Mouse (Mus musculus) forebrain, embryonic 15.5 days (tissue): ENCODE measurements around the gene Dap3. TPM values are rescaled to one million over a fixed set of nuclear protein-coding genes. Genes with fewer than 3 reads are reported as not detected.

ENCODE experiments used
- ATAC-seq: fragments of 200-750 bp; cut with Nextera tagmentation; replicated peaks from 2 replicates; pipeline ENCODE4 v1.8.0; 2017; ENCODE audit warnings: mild to moderate bottlenecking, moderate TSS enrichment, moderate library complexity
- H3K27ac ChIP-seq: fragments of 300-500 bp; sonication (generic); replicated peaks from 2 replicates; pipeline ENCODE4 v1.5.1; 2015; ENCODE audit warnings: mild to moderate bottlenecking, inconsistent platforms
- H3K27me3 ChIP-seq: fragments of 300-500 bp; sonication (generic); 2 replicates; pipeline ENCODE4 v1.6.1; 2015; ENCODE audit warnings: inconsistent platforms
- H3K36me3 ChIP-seq: fragments of 300-500 bp; sonication (generic); 2 replicates; pipeline ENCODE4 v1.6.1; 2015; ENCODE audit warnings: mild to moderate bottlenecking, inconsistent platforms
- H3K4me1 ChIP-seq: fragments of 300-500 bp; sonication (generic); 2 replicates; pipeline ENCODE4 v1.6.1; 2015; ENCODE audit warnings: inconsistent platforms
- H3K4me2 ChIP-seq: fragments of 300-500 bp; sonication (generic); replicated peaks from 2 replicates; pipeline ENCODE4 v1.6.1; 2015; ENCODE audit warnings: mild to moderate bottlenecking, inconsistent platforms
- H3K4me3 ChIP-seq: fragments of 300-500 bp; sonication (generic); 2 replicates; pipeline ENCODE4 v1.5.1; 2015; ENCODE audit warnings: mild to moderate bottlenecking, inconsistent platforms
- H3K9ac ChIP-seq: fragments of 300-500 bp; sonication (generic); replicated peaks from 2 replicates; pipeline ENCODE4 v1.6.1; 2015; ENCODE audit warnings: mild to moderate bottlenecking, inconsistent platforms
- H3K9me3 ChIP-seq: fragments of 300-500 bp; sonication (generic); 2 replicates; pipeline ENCODE4 v1.6.1; 2016; ENCODE audit warnings: inconsistent platforms
- WGBS: fragments of 180-500 bp; shearing (Covaris S2); methylation state at CpG from one replicate; pipeline ENCODE4 v1.1.7; 2015; ENCODE audit warnings: mixed read lengths; 5-methylcytosine and 5-hydroxymethylcytosine counted together
- polyA plus RNA-seq: library from polyadenylated mRNA; unstranded; fragments of >200 nt; fragmentation: Nextera tagmentation; extraction: Ambion mirVana; gene quantifications from 2 replicates; pipeline ENCODE4 v1.2.1, GENCODE M21; 2015

Dap3 gene
- polyA plus RNA-seq, 1 experiment from 2014 or later = 163 TPM

DNA sequence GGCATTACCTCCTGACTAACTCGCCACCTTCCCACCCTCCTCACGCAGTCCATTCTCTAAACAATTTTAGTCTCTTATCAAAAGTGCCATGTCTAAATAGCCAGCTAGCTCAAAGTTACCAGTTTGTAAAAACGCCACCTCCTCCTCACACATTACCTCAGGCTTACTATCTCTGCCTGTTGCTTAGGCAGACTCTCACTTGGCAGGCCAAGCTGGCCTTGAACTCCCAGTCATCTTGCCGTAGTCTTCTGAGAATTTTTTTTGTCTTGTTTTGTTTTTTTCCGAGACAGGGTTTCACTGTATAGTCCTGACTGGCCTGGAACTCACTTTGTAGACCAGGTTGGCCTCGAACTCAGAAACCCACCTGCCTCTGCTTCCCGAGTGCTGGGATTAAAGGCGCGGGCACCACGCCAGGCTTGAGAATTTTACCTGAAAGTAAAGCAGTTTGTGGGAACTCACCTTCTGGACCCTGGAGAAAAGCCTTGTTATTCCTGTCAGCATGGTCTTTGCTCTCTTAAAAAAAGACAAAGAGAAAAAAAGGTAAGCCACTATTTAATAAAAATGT is 8.6 kb downstream of the Dap3 start:
- WGBS = 95% methylated on average over 10 of the region's 10 CpGs
- H3K27ac ChIP-seq = no peak overlapping the region
- H3K9me3 ChIP-seq = no peaks in the 10 kb centered on the region
- no peak for ATAC-seq
- H3K4me3 ChIP-seq = no peak overlapping the region
- peaks cover under 1% of the 10 kb centered on the region; the same call in 1 of the 2 replicates for H3K4me1 ChIP-seq
- H3K27me3 ChIP-seq = no peaks in the 10 kb centered on the region
- H3K36me3 ChIP-seq = peaks cover 31% of the 10 kb centered on the region
- no peak overlapping the region for H3K9ac ChIP-seq
- H3K4me2 ChIP-seq = no peak overlapping the region

- Histone ChIP-seq H3K36me3 (peaks cover 48% of the 10 kb centered on the region), H3K4me3 (no peak overlapping the region), H3K27me3 (no peaks in the 10 kb centered on the region), H3K27ac (no peak overlapping the region), H3K9ac (no peak overlapping the region), H3K4me2 (no peak overlapping the region), H3K9me3 (no peaks in the 10 kb centered on the region), H3K4me1 (no peaks in the 10 kb centered on the region)
- ATAC-seq = peak; percentile 32; the same call in 1 of the 2 replicates
- WGBS = 71% methylated on average over 3 of the region's 3 CpGs
Measured at GRCm38 (mm10) chr3:88939749-88940148, 11.2 kb downstream of the Dap3 start.

- 92% methylated on average over 10 of the region's 10 CpGs for WGBS
Measured at GRCm38 (mm10) chr3:88939071-88939470, 11.9 kb downstream of the Dap3 start.

DNA sequence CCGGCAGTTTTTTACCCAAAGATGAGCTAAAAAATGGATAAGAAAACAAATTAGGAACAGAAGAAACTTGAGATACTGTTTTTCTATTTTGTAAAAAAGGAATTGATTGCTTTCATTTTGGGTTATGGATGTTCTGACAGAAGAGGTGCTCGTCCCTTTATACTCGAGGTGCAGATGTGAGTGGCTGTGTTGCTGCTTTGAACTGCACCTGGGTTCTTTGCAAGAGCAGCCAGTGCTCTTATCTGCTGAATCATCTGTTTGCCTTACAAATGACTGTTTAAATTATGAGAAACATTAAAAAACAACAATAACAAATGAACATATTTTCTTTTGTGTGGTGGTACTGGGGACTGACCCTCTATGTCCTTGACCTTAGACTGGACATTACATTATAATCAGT is 21.5 kb downstream of the Dap3 start:
- H3K4me2 ChIP-seq = no peak overlapping the region
- no peak for ATAC-seq
- H3K9me3 ChIP-seq = no peaks in the 10 kb centered on the region
- H3K36me3 ChIP-seq = peaks cover 88% of the 10 kb centered on the region
- no peak overlapping the region for H3K9ac ChIP-seq
- no peak overlapping the region for H3K27ac ChIP-seq
- H3K27me3 ChIP-seq = no peaks in the 10 kb centered on the region
- WGBS = 91% methylated on average over 3 of the region's 3 CpGs
- H3K4me1 ChIP-seq = no peaks in the 10 kb centered on the region
- no peak overlapping the region for H3K4me3 ChIP-seq

More at GRCm38 (mm10) chr3:88939071-88939470, 11.9 kb downstream of the Dap3 start:
- H3K36me3 ChIP-seq = peaks cover 55% of the 10 kb centered on the region
- no peak overlapping the region for H3K27ac ChIP-seq
- H3K9me3 ChIP-seq = no peaks in the 10 kb centered on the region
- H3K4me1 ChIP-seq = no peaks in the 10 kb centered on the region
- H3K4me2 ChIP-seq = no peak overlapping the region
- no peak for ATAC-seq
- H3K27me3 ChIP-seq = no peaks in the 10 kb centered on the region
- no peak overlapping the region for H3K4me3 ChIP-seq
- no peak overlapping the region for H3K9ac ChIP-seq

GRCm38 (mm10) chr3:88925651-88926050 is 25.3 kb downstream of the Dap3 start:
- H3K4me1 ChIP-seq = no peaks in the 10 kb centered on the region
- no peaks in the 10 kb centered on the region for H3K9me3 ChIP-seq
- H3K36me3 ChIP-seq = peaks cover 92% of the 10 kb centered on the region
- no peak overlapping the region for H3K4me3 ChIP-seq
- 100% methylated on average over 2 of the region's 2 CpGs for WGBS
- no peak overlapping the region for H3K27ac ChIP-seq
- no peak for ATAC-seq
- H3K4me2 ChIP-seq = no peak overlapping the region
- H3K27me3 ChIP-seq = no peaks in the 10 kb centered on the region
- H3K9ac ChIP-seq = no peak overlapping the region

GRCm38 (mm10) chr3:88923989-88924591 is 26.9 kb downstream of the Dap3 start:
- ATAC-seq = no peak
- no peaks in the 10 kb centered on the region for H3K9me3 ChIP-seq
- WGBS = 86% methylated on average over 8 of the region's 8 CpGs

GRCm38 (mm10) chr3:88921411-88921810 is 29.6 kb downstream of the Dap3 start:
- H3K27me3 ChIP-seq = no peaks in the 10 kb centered on the region
- no peaks in the 10 kb centered on the region for H3K9me3 ChIP-seq
- H3K27ac ChIP-seq = no peak overlapping the region
- no peak overlapping the region for H3K9ac ChIP-seq
- no peak overlapping the region for H3K4me2 ChIP-seq
- no peak for ATAC-seq
- peaks cover 52% of the 10 kb centered on the region for H3K36me3 ChIP-seq
- H3K4me3 ChIP-seq = no peak overlapping the region
- no peaks in the 10 kb centered on the region for H3K4me1 ChIP-seq
- 97% methylated on average over 9 of the region's 9 CpGs for WGBS

More at GRCm38 (mm10) chr3:88923989-88924591, 26.9 kb downstream of the Dap3 start:
- Histone ChIP-seq H3K4me1 (no peaks in the 10 kb centered on the region), H3K4me3 (no peak overlapping the region), H3K4me2 (no peak overlapping the region), H3K9ac (no peak overlapping the region), H3K27me3 (no peaks in the 10 kb centered on the region), H3K36me3 (peaks cover 79% of the 10 kb centered on the region), H3K27ac (no peak overlapping the region)

DNA sequence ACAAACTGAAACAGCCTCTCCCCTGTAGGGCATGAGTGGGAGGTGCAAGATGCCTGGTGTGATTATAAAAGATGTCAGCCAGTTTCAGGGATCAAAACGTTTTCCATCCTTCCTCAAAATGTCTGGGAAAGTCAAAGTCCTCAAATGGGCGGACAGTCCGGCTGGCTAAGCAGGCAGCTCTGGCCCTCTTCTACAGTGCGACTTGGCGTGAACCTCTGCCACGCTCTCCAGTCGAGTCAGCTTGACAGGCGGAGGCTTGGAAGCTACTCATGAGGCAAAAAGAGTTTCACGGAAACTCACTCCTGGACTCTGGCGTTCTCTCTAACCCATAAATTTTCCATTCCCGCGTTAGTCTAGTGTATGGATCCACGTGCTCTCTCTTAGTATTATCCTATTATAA is 32.0 kb downstream of the Dap3 start:
- 81% methylated on average over 13 of the region's 13 CpGs for WGBS
- peaks cover 8% of the 10 kb centered on the region for H3K4me1 ChIP-seq
- no peak overlapping the region for H3K4me2 ChIP-seq
- no peaks in the 10 kb centered on the region for H3K9me3 ChIP-seq
- H3K27me3 ChIP-seq = no peaks in the 10 kb centered on the region
- ATAC-seq = no peak
- no peak overlapping the region for H3K4me3 ChIP-seq
- H3K9ac ChIP-seq = no peak overlapping the region
- peaks cover 32% of the 10 kb centered on the region for H3K36me3 ChIP-seq
- no peak overlapping the region for H3K27ac ChIP-seq

GRCm38 (mm10) chr3:88914384-88914810 is 36.6 kb downstream of the Dap3 start:
- Histone ChIP-seq H3K4me2 (peak overlapping the region; percentile 62), H3K4me1 (peaks cover 18% of the 10 kb centered on the region), H3K9ac (peak overlapping the region; percentile 77), H3K27ac (peak overlapping the region; percentile 94), H3K4me3 (peak overlapping the region; percentile 66), H3K36me3 (peaks cover 25% of the 10 kb centered on the region), H3K27me3 (no peaks in the 10 kb centered on the region), H3K9me3 (no peaks in the 10 kb centered on the region)
- ATAC-seq = 0 out of 2 replicates have a peak, but pooled peaks have one; percentile 3
- 28% methylated on average over 8 of the region's 8 CpGs for WGBS

- peaks cover 29% of the 10 kb centered on the region for H3K36me3 ChIP-seq
- ATAC-seq = peak; percentile 99
- peak within 1 kb of the TSS; percentile 77 for H3K9ac ChIP-seq
- peak within 1 kb of the TSS; percentile 66 for H3K4me3 ChIP-seq
- no peaks in the 10 kb centered on the region for H3K27me3 ChIP-seq
- H3K4me1 ChIP-seq = peaks cover 18% of the 10 kb centered on the region
- no peaks in the 10 kb centered on the region for H3K9me3 ChIP-seq
- 0% methylated on average over 62 of the region's 62 CpGs for WGBS
- peak within 1 kb of the TSS; percentile 62 for H3K4me2 ChIP-seq
- peak within 1 kb of the TSS; percentile 94 for H3K27ac ChIP-seq
Measured at GRCm38 (mm10) chr3:88913511-88914383, 37.2 kb downstream of the Dap3 start, which contains the start of gene Msto1. Gene Msto1, minus strand, starts transcription at chr3:88913999.

GRCm38 (mm10) chr3:88912585-88912984 is 38.4 kb downstream of the Dap3 start:
- no peak overlapping the region for H3K9ac ChIP-seq
- H3K4me3 ChIP-seq = peak overlapping the region; percentile 66
- peaks cover 18% of the 10 kb centered on the region for H3K4me1 ChIP-seq
- no peak overlapping the region for H3K4me2 ChIP-seq
- ATAC-seq = no peak
- H3K36me3 ChIP-seq = peaks cover 41% of the 10 kb centered on the region
- WGBS = 93% methylated on average over 7 of the region's 7 CpGs
- H3K9me3 ChIP-seq = no peaks in the 10 kb centered on the region
- H3K27ac ChIP-seq = no peak overlapping the region
- no peaks in the 10 kb centered on the region for H3K27me3 ChIP-seq
